Mouse (Mus musculus): ENCODE measurements around the gene 1700074P13Rik. TPM values are rescaled to one million over a fixed set of nuclear protein-coding genes. Genes with fewer than 3 reads are reported as not detected.
"Not testable (repeated sequence)": the region's sequence is repeated elsewhere in the genome, so short reads cannot be mapped to it uniquely, and the experiment has no call there.

Gene 1700074P13Rik
- not detected for polyA plus RNA-seq (2021)

- H3K27me3 ChIP-seq = no peaks in the 10 kb centered on the region
- no peak for ATAC-seq
- DNase-seq (ENCODE audit: low read depth, low spot score) = no peak
- ChIA-PET CTCF (interaction anchor here (1.1 kb wide), 1 partner anchor 613 kb away, joined by 3 read pairs; no protein-coding TSS in a partner anchor), POLR2A (no interaction called here)
- in situ Hi-C loops (cut with MboI; ENCODE audit: low pct_unique_long_range_greater_than_20kb) = no loop called here
- TF ChIP-seq CTCF (IDR thresholded peaks at IDR 0.05) = no peak
Observed at GRCm38 (mm10) chr6:40940457-40940856, at the start of gene 1700074P13Rik. TSS of gene 1700074P13Rik (minus strand) at chr6:40940557.

- ATAC-seq; CTCF ChIA-PET; DNase-seq (ENCODE audit: low read depth, low spot score); in situ Hi-C loops (cut with MboI; ENCODE audit: low pct_unique_long_range_greater_than_20kb); POLR2A ChIA-PET: not testable (repeated sequence)
- H3K27me3 ChIP-seq = peaks cover 30% of the 10 kb centered on the region
Observed at GRCm38 (mm10) chr6:40964454-40964853, 24.1 kb upstream of the 1700074P13Rik start, which contains the start of gene 1810009J06Rik. TSS of gene 1810009J06Rik (plus strand) at chr6:40964754.

- DNase-seq (ENCODE audit: low read depth, low spot score) = no peak
- in situ Hi-C loops (cut with MboI; ENCODE audit: low pct_unique_long_range_greater_than_20kb) = no loop called here
- no peaks in the 10 kb centered on the region for H3K27me3 ChIP-seq
- CTCF ChIA-PET = no interaction called here
- POLR2A ChIA-PET = no interaction called here
- ATAC-seq = no peak
- no peak for TF ChIP-seq CTCF (IDR thresholded peaks at IDR 0.05)
Observed at GRCm38 (mm10) chr6:40953716-40954115, 13.4 kb upstream of the 1700074P13Rik start.

- ChIA-PET POLR2A (no interaction called here), CTCF (interaction anchor here (1.4 kb wide), 1 partner anchor 58 kb away, joined by 4 read pairs; no protein-coding TSS in a partner anchor)
- H3K27me3 ChIP-seq = no peaks in the 10 kb centered on the region
- in situ Hi-C loops (cut with MboI; ENCODE audit: low pct_unique_long_range_greater_than_20kb) = no loop called here
- no peak for TF ChIP-seq CTCF (IDR thresholded peaks at IDR 0.05)
- ATAC-seq (no peak), DNase-seq (ENCODE audit: low read depth, low spot score) (no peak)
Observed at GRCm38 (mm10) chr6:40951770-40952169, 11.4 kb upstream of the 1700074P13Rik start, which contains the start of gene Gm4744. TSS of gene Gm4744 (minus strand) at chr6:40951870.

DNA sequence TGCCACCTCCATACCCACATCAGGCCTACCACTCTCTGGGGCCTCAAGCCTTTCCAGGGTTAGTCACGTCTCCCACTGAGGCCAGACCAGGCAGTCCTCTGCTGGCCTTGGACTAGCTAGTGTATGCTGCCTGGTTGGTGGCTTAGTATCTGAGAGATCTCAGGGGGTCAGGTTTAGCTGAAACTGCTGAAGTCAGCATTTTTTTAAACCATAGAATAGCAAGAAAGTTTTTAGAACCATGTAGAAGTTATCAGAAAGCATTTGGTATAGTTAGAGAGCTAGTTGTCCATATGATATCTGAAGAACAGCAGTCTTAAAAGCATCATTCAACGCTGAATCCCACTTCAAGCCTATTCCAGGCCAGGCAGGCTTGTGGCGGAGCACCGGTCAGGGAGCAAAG, 20.4 kb downstream of the 1700074P13Rik start:
- H3K27me3 ChIP-seq = no peaks in the 10 kb centered on the region
- TF ChIP-seq CTCF (IDR thresholded peaks at IDR 0.05) = no peak

DNA sequence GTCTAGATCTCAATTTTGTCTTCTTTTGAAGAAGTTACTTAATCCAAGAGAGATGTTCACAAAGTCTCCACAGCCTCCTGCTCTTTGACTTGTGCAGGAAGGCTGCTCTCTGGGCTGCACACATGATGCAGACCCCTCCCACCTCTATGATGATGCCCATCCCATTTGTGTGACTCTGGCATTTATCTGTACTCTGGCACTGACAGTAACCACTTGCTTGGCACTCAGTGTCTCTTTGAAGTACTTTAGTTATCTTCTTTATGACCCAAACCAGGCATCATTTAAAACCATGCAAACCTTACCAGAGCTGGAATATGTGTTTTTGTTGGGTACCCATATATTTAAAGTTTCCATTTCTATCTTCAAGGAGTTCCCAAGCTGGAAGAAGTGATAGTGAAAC, 40.1 kb downstream of the 1700074P13Rik start, which contains the start of gene Prss58:
TSS of gene Prss58 (minus strand) at position 101 of the 400 bp plus-strand sequence.
- CTCF ChIA-PET = no interaction called here
- TF ChIP-seq CTCF (IDR thresholded peaks at IDR 0.05) = no peak
- peaks cover 13% of the 10 kb centered on the region for H3K27me3 ChIP-seq
- POLR2A ChIA-PET = no interaction called here
- no peak for DNase-seq (ENCODE audit: low read depth, low spot score)
- in situ Hi-C loops (cut with MboI; ENCODE audit: low pct_unique_long_range_greater_than_20kb) = no loop called here
- ATAC-seq = no peak

More for the DNA sequence above, 20.4 kb downstream of the 1700074P13Rik start:
- CTCF ChIA-PET = interaction anchor here (1.1 kb wide), 1 partner anchor 22 kb away, joined by 3 read pairs; no protein-coding TSS in a partner anchor
- in situ Hi-C loops (cut with MboI; ENCODE audit: low pct_unique_long_range_greater_than_20kb) = no loop called here
- no peak for ATAC-seq
- POLR2A ChIA-PET = no interaction called here
- no peak for DNase-seq (ENCODE audit: low read depth, low spot score)

GRCm38 (mm10) chr6:40894716-40895115, 45.6 kb downstream of the 1700074P13Rik start:
- TF ChIP-seq CTCF (IDR thresholded peaks at IDR 0.05) = no peak
- H3K27me3 ChIP-seq = peaks cover 8% of the 10 kb centered on the region
- ChIA-PET CTCF (interaction anchor here (2.0 kb wide), 1 partner anchor 16 kb away, joined by 5 read pairs; no protein-coding TSS in a partner anchor), POLR2A (no interaction called here)
- ATAC-seq = no peak
- no peak for DNase-seq (ENCODE audit: low read depth, low spot score)
- in situ Hi-C loops (cut with MboI; ENCODE audit: low pct_unique_long_range_greater_than_20kb) = no loop called here

GRCm38 (mm10) chr6:40893577-40893976, 46.8 kb downstream of the 1700074P13Rik start:
- ChIA-PET CTCF (interaction anchor here (1.6 to 2.0 kb wide), 2 partner anchors 14 to 57 kb away, joined by 4 to 5 read pairs; partner anchors contain the start of gene Gm4744), POLR2A (no interaction called here)
- DNase-seq (ENCODE audit: low read depth, low spot score) (peak; percentile 2), ATAC-seq (peak; percentile 76)
- H3K27me3 ChIP-seq = peaks cover 8% of the 10 kb centered on the region
- TF ChIP-seq CTCF (IDR thresholded peaks at IDR 0.05) = peak; percentile 78
- in situ Hi-C loops (cut with MboI; ENCODE audit: low pct_unique_long_range_greater_than_20kb) = no loop called here

GRCm38 (mm10) chr6:40891754-40892153, 48.6 kb downstream of the 1700074P13Rik start:
- H3K27me3 ChIP-seq = peaks cover 4% of the 10 kb centered on the region
- ChIA-PET CTCF (interaction anchor here (1.1 kb wide), 1 partner anchor 11 kb away, joined by 3 read pairs; no protein-coding TSS in a partner anchor), POLR2A (no interaction called here)
- TF ChIP-seq CTCF (IDR thresholded peaks at IDR 0.05) = no peak
- DNase-seq (ENCODE audit: low read depth, low spot score) (no peak), ATAC-seq (no peak)
- in situ Hi-C loops (cut with MboI; ENCODE audit: low pct_unique_long_range_greater_than_20kb) = no loop called here

DNA sequence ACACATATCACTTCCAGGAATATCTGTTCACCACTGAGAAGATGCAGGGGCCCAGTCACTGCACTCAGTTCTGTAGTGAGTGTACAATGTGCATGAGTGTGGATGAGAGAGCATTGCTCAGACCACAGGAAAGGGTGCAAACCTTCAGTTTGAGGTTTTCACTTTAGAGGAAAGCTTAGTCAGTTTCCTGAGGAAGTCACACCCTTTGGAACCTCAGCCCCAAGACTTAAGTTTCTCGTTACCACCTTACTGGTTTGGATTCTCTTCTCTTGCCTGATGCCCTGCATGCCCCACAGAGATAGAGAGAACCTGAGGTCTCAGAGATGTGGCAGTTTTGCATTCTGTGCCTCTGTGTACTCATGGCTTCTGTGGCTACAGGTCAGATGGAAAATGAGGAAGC, 49.4 kb downstream of the 1700074P13Rik start:
- POLR2A ChIA-PET = no interaction called here
- DNase-seq (ENCODE audit: low read depth, low spot score) = no peak
- CTCF ChIA-PET = no interaction called here
- TF ChIP-seq CTCF (IDR thresholded peaks at IDR 0.05) = no peak
- peaks cover 9% of the 10 kb centered on the region for H3K27me3 ChIP-seq
- ATAC-seq = no peak
- in situ Hi-C loops (cut with MboI; ENCODE audit: low pct_unique_long_range_greater_than_20kb) = no loop called here

GRCm38 (mm10) chr6:40887394-40887793, 53.0 kb downstream of the 1700074P13Rik start, which contains the start of gene Moxd2:
TSS of gene Moxd2 (minus strand) at chr6:40887494.
- peaks cover 13% of the 10 kb centered on the region for H3K27me3 ChIP-seq
- ChIA-PET POLR2A (no interaction called here), CTCF (no interaction called here)
- no peak for TF ChIP-seq CTCF (IDR thresholded peaks at IDR 0.05)
- DNase-seq (ENCODE audit: low read depth, low spot score) = no peak
- ATAC-seq = no peak
- in situ Hi-C loops (cut with MboI; ENCODE audit: low pct_unique_long_range_greater_than_20kb) = no loop called here

Other genes with a start within 250 kb of the 1700074P13Rik start
- gene Moxd2, start 53.1 kb downstream of the 1700074P13Rik start, polyA plus RNA-seq (2021) = not detected
- gene Prss58, start 40.2 kb downstream of the 1700074P13Rik start, polyA plus RNA-seq (2021) = not detected
- gene Gm4744, start 11.3 kb upstream of the 1700074P13Rik start, polyA plus RNA-seq (2021) = not detected
- not detected for gene 1810009J06Rik, start 24.2 kb upstream of the 1700074P13Rik start, polyA plus RNA-seq (2021)
- not detected for gene Gm2663, start 58.9 kb upstream of the 1700074P13Rik start, polyA plus RNA-seq (2021)
- gene 2210010C04Rik, start 95.0 kb upstream of the 1700074P13Rik start, polyA plus RNA-seq (2021) = 0.09 TPM